Mouse (Mus musculus): ENCODE measurements around the gene Cdk9. TPM values are rescaled to one million over a fixed set of nuclear protein-coding genes. Genes with fewer than 3 reads are reported as not detected.

The Cdk9 gene
- polyA plus RNA-seq (2014; fragmentation: Nextera tagmentation; extraction: Ambion mirVana) = 83.8 and 85.2 TPM in 2 replicates

GRCm38 (mm10) chr2:32712934-32713817 is at the start of gene Cdk9:
Gene Cdk9, minus strand, starts transcription at chr2:32713076.
- 0% methylated on average over 56 of the region's 79 CpGs for WGBS
- Histone ChIP-seq H3K4me3 (ENCODE audit: low read depth, low read length) (peak within 1 kb of the TSS; percentile 92), H3K4me1 (replicated peaks; ENCODE audit: control insufficient read depth, insufficient read depth, low read length) (peaks cover 23% of the 10 kb centered on the region), H3K27me3 (replicated peaks; ENCODE audit: control insufficient read depth, insufficient read depth, low read length) (no peaks in the 10 kb centered on the region), H3K9me3 (ENCODE audit: control insufficient read depth, low read length) (no peaks in the 10 kb centered on the region), H3K27ac (ENCODE audit: low read depth) (peak within 1 kb of the TSS; percentile 94), H3K4me2 (ENCODE audit: low read length) (peak within 1 kb of the TSS; percentile 54), H3K36me3 (ENCODE audit: control insufficient read depth, insufficient read depth, low read length) (peaks cover 30% of the 10 kb centered on the region), H3K9ac (ENCODE audit: low read length) (peak within 1 kb of the TSS; percentile 68)
- peak; percentile 99 for DNase-seq (ENCODE audit: low spot score)
- peak; percentile 86 for ATAC-seq (replicated peaks; ENCODE audit: low FRiP score, low TSS enrichment, low read depth)

- H3K36me3 ChIP-seq (ENCODE audit: control insufficient read depth, insufficient read depth, low read length) = peaks cover 30% of the 10 kb centered on the region
- H3K4me1 ChIP-seq (replicated peaks; ENCODE audit: control insufficient read depth, insufficient read depth, low read length) = peaks cover 4% of the 10 kb centered on the region
- ATAC-seq (replicated peaks; ENCODE audit: low FRiP score, low TSS enrichment, low read depth) = no peak
- no peaks in the 10 kb centered on the region for H3K27me3 ChIP-seq (replicated peaks; ENCODE audit: control insufficient read depth, insufficient read depth, low read length)
- DNase-seq (ENCODE audit: low spot score) = no peak
- no peak overlapping the region for H3K9ac ChIP-seq (ENCODE audit: low read length)
- no peaks in the 10 kb centered on the region for H3K9me3 ChIP-seq (ENCODE audit: control insufficient read depth, low read length)
- H3K27ac ChIP-seq (ENCODE audit: low read depth) = no peak overlapping the region
- 92% methylated on average over 4 of the region's 4 CpGs for WGBS
- no peak overlapping the region for H3K4me2 ChIP-seq (ENCODE audit: low read length)
- no peak overlapping the region for H3K4me3 ChIP-seq (ENCODE audit: low read depth, low read length)
These were observed 49.0 kb upstream of the Cdk9 start for GRCm38 (mm10) chr2:32761859-32762258.

GRCm38 (mm10) chr2:32761361-32761760 is 48.5 kb upstream of the Cdk9 start:
- peaks cover 4% of the 10 kb centered on the region for H3K4me1 ChIP-seq (replicated peaks; ENCODE audit: control insufficient read depth, insufficient read depth, low read length)
- no peak overlapping the region for H3K9ac ChIP-seq (ENCODE audit: low read length)
- no peak overlapping the region for H3K4me3 ChIP-seq (ENCODE audit: low read depth, low read length)
- peaks cover 30% of the 10 kb centered on the region for H3K36me3 ChIP-seq (ENCODE audit: control insufficient read depth, insufficient read depth, low read length)
- DNase-seq (ENCODE audit: low spot score) (no peak), ATAC-seq (replicated peaks; ENCODE audit: low FRiP score, low TSS enrichment, low read depth) (no peak)
- WGBS = 91% methylated on average over 14 of the region's 14 CpGs
- no peaks in the 10 kb centered on the region for H3K9me3 ChIP-seq (ENCODE audit: control insufficient read depth, low read length)
- H3K4me2 ChIP-seq (ENCODE audit: low read length) = no peak overlapping the region
- no peak overlapping the region for H3K27ac ChIP-seq (ENCODE audit: low read depth)
- H3K27me3 ChIP-seq (replicated peaks; ENCODE audit: control insufficient read depth, insufficient read depth, low read length) = no peaks in the 10 kb centered on the region

GRCm38 (mm10) chr2:32759001-32759400 is 46.1 kb upstream of the Cdk9 start:
- Histone ChIP-seq H3K36me3 (ENCODE audit: control insufficient read depth, insufficient read depth, low read length) (peaks cover 42% of the 10 kb centered on the region), H3K27ac (ENCODE audit: low read depth) (no peak overlapping the region), H3K9me3 (ENCODE audit: control insufficient read depth, low read length) (no peaks in the 10 kb centered on the region), H3K4me2 (ENCODE audit: low read length) (no peak overlapping the region), H3K4me1 (replicated peaks; ENCODE audit: control insufficient read depth, insufficient read depth, low read length) (peaks cover 4% of the 10 kb centered on the region), H3K9ac (ENCODE audit: low read length) (no peak overlapping the region), H3K27me3 (replicated peaks; ENCODE audit: control insufficient read depth, insufficient read depth, low read length) (no peaks in the 10 kb centered on the region), H3K4me3 (ENCODE audit: low read depth, low read length) (no peak overlapping the region)
- no peak for ATAC-seq (replicated peaks; ENCODE audit: low FRiP score, low TSS enrichment, low read depth)
- DNase-seq (ENCODE audit: low spot score) = no peak
- WGBS = 86% methylated on average over 2 of the region's 2 CpGs

GRCm38 (mm10) chr2:32758503-32758902 is 45.6 kb upstream of the Cdk9 start:
- no peak overlapping the region for H3K27ac ChIP-seq (ENCODE audit: low read depth)
- no peaks in the 10 kb centered on the region for H3K27me3 ChIP-seq (replicated peaks; ENCODE audit: control insufficient read depth, insufficient read depth, low read length)
- no peaks in the 10 kb centered on the region for H3K9me3 ChIP-seq (ENCODE audit: control insufficient read depth, low read length)
- 65% methylated on average over 8 of the region's 8 CpGs for WGBS
- peaks cover 4% of the 10 kb centered on the region for H3K4me1 ChIP-seq (replicated peaks; ENCODE audit: control insufficient read depth, insufficient read depth, low read length)
- ATAC-seq (replicated peaks; ENCODE audit: low FRiP score, low TSS enrichment, low read depth) (no peak), DNase-seq (ENCODE audit: low spot score) (no peak)
- no peak overlapping the region for H3K9ac ChIP-seq (ENCODE audit: low read length)
- H3K4me3 ChIP-seq (ENCODE audit: low read depth, low read length) = no peak overlapping the region
- no peak overlapping the region for H3K4me2 ChIP-seq (ENCODE audit: low read length)
- peaks cover 45% of the 10 kb centered on the region for H3K36me3 ChIP-seq (ENCODE audit: control insufficient read depth, insufficient read depth, low read length)

GRCm38 (mm10) chr2:32757056-32757845 is 44.4 kb upstream of the Cdk9 start, which contains the start of gene Tor2a:
Gene Tor2a, plus strand, starts transcription at chr2:32757234.
- Histone ChIP-seq H3K4me2 (ENCODE audit: low read length) (peak within 1 kb of the TSS; percentile 57), H3K4me1 (replicated peaks; ENCODE audit: control insufficient read depth, insufficient read depth, low read length) (peaks cover 4% of the 10 kb centered on the region), H3K9ac (ENCODE audit: low read length) (peak within 1 kb of the TSS; percentile 81), H3K9me3 (ENCODE audit: control insufficient read depth, low read length) (no peaks in the 10 kb centered on the region), H3K27me3 (replicated peaks; ENCODE audit: control insufficient read depth, insufficient read depth, low read length) (no peaks in the 10 kb centered on the region), H3K4me3 (ENCODE audit: low read depth, low read length) (peak within 1 kb of the TSS; percentile 70), H3K27ac (ENCODE audit: low read depth) (peak within 1 kb of the TSS; percentile 84), H3K36me3 (ENCODE audit: control insufficient read depth, insufficient read depth, low read length) (peaks cover 54% of the 10 kb centered on the region)
- ATAC-seq (replicated peaks; ENCODE audit: low FRiP score, low TSS enrichment, low read depth) = peak; percentile 92
- WGBS = under 1% methylated on average over 66 of the region's 66 CpGs
- peak; percentile 97 for DNase-seq (ENCODE audit: low spot score)

GRCm38 (mm10) chr2:32756674-32757055 is 43.8 kb upstream of the Cdk9 start:
- DNase-seq (ENCODE audit: low spot score) (no peak), ATAC-seq (replicated peaks; ENCODE audit: low FRiP score, low TSS enrichment, low read depth) (peak; percentile 26)
- peaks cover 4% of the 10 kb centered on the region for H3K4me1 ChIP-seq (replicated peaks; ENCODE audit: control insufficient read depth, insufficient read depth, low read length)
- H3K36me3 ChIP-seq (ENCODE audit: control insufficient read depth, insufficient read depth, low read length) = peaks cover 48% of the 10 kb centered on the region
- peak overlapping the region; percentile 26; the same call in 1 of the 2 replicates for H3K4me2 ChIP-seq (ENCODE audit: low read length)
- H3K9me3 ChIP-seq (ENCODE audit: control insufficient read depth, low read length) = no peaks in the 10 kb centered on the region
- no peaks in the 10 kb centered on the region for H3K27me3 ChIP-seq (replicated peaks; ENCODE audit: control insufficient read depth, insufficient read depth, low read length)
- H3K4me3 ChIP-seq (ENCODE audit: low read depth, low read length) = peak overlapping the region; percentile 70; the same call in 1 of the 2 replicates
- no peak overlapping the region for H3K27ac ChIP-seq (ENCODE audit: low read depth)
- H3K9ac ChIP-seq (ENCODE audit: low read length) = no peak overlapping the region
- 39% methylated on average over 6 of the region's 6 CpGs for WGBS

- no peak overlapping the region for H3K27ac ChIP-seq (ENCODE audit: low read depth)
- H3K4me3 ChIP-seq (ENCODE audit: low read depth, low read length) = no peak overlapping the region
These were observed 39.3 kb upstream of the Cdk9 start for GRCm38 (mm10) chr2:32752181-32752580.

More at GRCm38 (mm10) chr2:32752181-32752580, 39.3 kb upstream of the Cdk9 start:
- Histone ChIP-seq H3K4me1 (replicated peaks; ENCODE audit: control insufficient read depth, insufficient read depth, low read length) (peaks cover 5% of the 10 kb centered on the region; the same call in 1 of the 2 replicates), H3K9me3 (ENCODE audit: control insufficient read depth, low read length) (no peaks in the 10 kb centered on the region), H3K9ac (ENCODE audit: low read length) (no peak overlapping the region), H3K4me2 (ENCODE audit: low read length) (peak overlapping the region; percentile 47; the same call in 1 of the 2 replicates), H3K36me3 (ENCODE audit: control insufficient read depth, insufficient read depth, low read length) (peaks cover 50% of the 10 kb centered on the region), H3K27me3 (replicated peaks; ENCODE audit: control insufficient read depth, insufficient read depth, low read length) (no peaks in the 10 kb centered on the region)
- ATAC-seq (replicated peaks; ENCODE audit: low FRiP score, low TSS enrichment, low read depth) = no peak
- WGBS = 70% methylated on average over 10 of the region's 10 CpGs
- DNase-seq (ENCODE audit: low spot score) = no peak
